Mouse (Mus musculus) embryonic facial prominence, embryonic 14.5 days (tissue): ENCODE data around the gene Mlycd. TPM values are rescaled to one million over a fixed set of nuclear protein-coding genes. Genes with fewer than 3 reads are reported as not detected.

Experiments
- ATAC-seq: fragments of 200-750 bp; cut with Nextera tagmentation; 2 replicates; pipeline ENCODE4 v1.8.0; 2017; ENCODE audit warnings: low read depth, moderate number of reproducible peaks, moderate TSS enrichment
- DNase-seq: peaks from one replicate; pipeline ENCODE4 v3.0.0-alpha.2; 2015; ENCODE audit warnings: low spot score
- H3K27ac ChIP-seq: fragments of 300-500 bp; sonication (generic); replicated peaks from 2 replicates; pipeline ENCODE4 v1.5.1; 2014; ENCODE audit warnings: low read depth, mild to moderate bottlenecking, low read length, moderate library complexity
- H3K27me3 ChIP-seq: fragments of 300-500 bp; sonication (generic); replicated peaks from 2 replicates; pipeline ENCODE4 v1.6.1; 2014; ENCODE audit warnings: low read length; ENCODE audit not compliant: control insufficient read depth, insufficient read depth
- H3K36me3 ChIP-seq: fragments of 300-500 bp; sonication (generic); 2 replicates; pipeline ENCODE4 v1.6.1; 2014; ENCODE audit warnings: low read length, mixed read lengths; ENCODE audit not compliant: control insufficient read depth, insufficient read depth
- H3K4me1 ChIP-seq: fragments of 300-500 bp; sonication (generic); 2 replicates; pipeline ENCODE4 v1.6.1; 2014; ENCODE audit warnings: antibody characterized with exemption, low read length; ENCODE audit not compliant: control insufficient read depth, insufficient read depth
- H3K4me2 ChIP-seq: fragments of 300-500 bp; sonication (generic); 2 replicates; pipeline ENCODE4 v1.6.1; 2014; ENCODE audit warnings: low read depth, mild to moderate bottlenecking, low read length, moderate library complexity, mixed read lengths
- H3K4me3 ChIP-seq: fragments of 300-500 bp; sonication (generic); 2 replicates; pipeline ENCODE4 v1.5.1; 2014; ENCODE audit warnings: low read depth, mild to moderate bottlenecking, low read length
- H3K9ac ChIP-seq: fragments of 300-500 bp; sonication (generic); 2 replicates; pipeline ENCODE4 v1.6.1; 2014; ENCODE audit warnings: low read depth, mild to moderate bottlenecking, low read length, moderate library complexity, mixed read lengths
- H3K9me3 ChIP-seq: fragments of 300-500 bp; sonication (generic); 2 replicates; pipeline ENCODE4 v1.6.1; 2016; ENCODE audit warnings: low read length; ENCODE audit not compliant: control insufficient read depth
- WGBS: fragments of 180-500 bp; shearing (Covaris S2); extraction: QIAGEN DNeasy Blood & Tissue Kit; methylation state at CpG from one replicate; pipeline ENCODE4 v1.1.7; 2014; 5-methylcytosine and 5-hydroxymethylcytosine counted together
- polyA plus RNA-seq: library from polyadenylated mRNA; unstranded; fragments of >200 nt; fragmentation: Nextera tagmentation; extraction: Ambion mirVana; gene quantifications from 2 replicates; pipeline ENCODE4 v1.2.1, GENCODE M21; 2014

The Mlycd gene
- polyA plus RNA-seq, 1 experiment from 2014 or later = 17.4 TPM

DNA sequence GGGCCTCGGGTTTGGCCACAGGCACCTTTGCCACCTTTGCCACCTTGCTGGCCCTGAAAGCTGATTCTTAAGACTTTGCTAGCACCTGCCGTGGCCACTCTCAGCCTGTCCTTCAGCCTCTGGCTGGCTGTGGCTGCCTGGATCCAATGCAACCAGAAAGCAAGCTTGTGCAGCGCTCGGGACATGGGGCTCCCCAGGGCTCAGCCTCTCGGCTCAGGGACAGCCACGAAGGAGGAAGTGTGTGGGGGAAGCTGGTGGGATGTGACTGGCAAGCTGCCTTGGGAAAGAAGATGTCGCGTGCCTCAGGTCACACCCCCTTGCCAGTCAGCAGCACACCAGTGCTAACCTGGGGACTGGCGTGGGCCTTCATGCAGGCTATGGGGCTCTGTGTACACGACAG is 30.1 kb downstream of the Mlycd start:
- WGBS = 80% methylated on average over 10 of the region's 10 CpGs
- H3K9me3 ChIP-seq = no peaks in the 10 kb centered on the region
- no peak for ATAC-seq
- H3K9ac ChIP-seq = no peak overlapping the region
- no peak overlapping the region for H3K4me3 ChIP-seq
- H3K27me3 ChIP-seq = no peaks in the 10 kb centered on the region
- no peaks in the 10 kb centered on the region for H3K36me3 ChIP-seq
- DNase-seq = no peak
- no peak overlapping the region for H3K27ac ChIP-seq
- H3K4me1 ChIP-seq = peaks cover 18% of the 10 kb centered on the region
- no peak overlapping the region for H3K4me2 ChIP-seq

GRCm38 (mm10) chr8:119425533-119425932 is 30.9 kb downstream of the Mlycd start:
- H3K9ac ChIP-seq = peak overlapping the region; percentile 25; the same call in 1 of the 2 replicates
- ATAC-seq (no peak), DNase-seq (no peak)
- WGBS = 89% methylated on average over 10 of the region's 10 CpGs
- H3K4me3 ChIP-seq = no peak overlapping the region
- no peak overlapping the region for H3K4me2 ChIP-seq
- no peaks in the 10 kb centered on the region for H3K36me3 ChIP-seq
- H3K4me1 ChIP-seq = peaks cover 18% of the 10 kb centered on the region
- no peaks in the 10 kb centered on the region for H3K9me3 ChIP-seq
- H3K27ac ChIP-seq = peak overlapping the region; percentile 39; the same call in 1 of the 2 replicates
- no peaks in the 10 kb centered on the region for H3K27me3 ChIP-seq

DNA sequence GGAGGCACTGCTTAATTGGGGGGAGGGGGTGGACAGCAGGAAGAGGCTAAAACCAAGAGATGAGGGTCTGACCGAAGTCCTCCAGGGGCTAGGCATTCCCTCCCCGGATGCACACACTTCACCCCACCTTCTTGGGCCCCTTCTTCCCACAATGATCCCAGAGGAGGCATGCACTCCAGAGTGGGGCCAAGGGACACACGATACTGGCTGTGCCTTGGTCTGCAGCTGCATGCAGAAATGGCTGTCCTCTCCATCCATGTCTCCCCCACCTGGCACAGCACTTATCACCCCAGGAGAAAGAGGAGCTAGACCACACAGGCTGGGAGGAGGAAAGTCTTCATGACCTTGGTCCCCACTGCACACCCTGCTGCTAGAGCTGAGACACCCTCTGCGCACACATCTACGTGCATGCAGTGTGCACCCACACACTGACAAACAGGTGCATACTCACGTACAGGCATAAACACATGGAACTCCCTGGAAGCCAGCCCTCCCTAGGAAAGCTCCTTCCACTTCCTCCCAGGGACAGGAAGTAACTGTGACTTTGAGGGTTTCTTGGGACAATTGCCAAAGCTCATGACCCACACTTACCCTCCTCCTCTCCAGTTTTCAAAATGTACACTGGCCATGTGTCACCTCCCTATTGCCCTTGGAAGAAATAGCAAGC is 31.5 kb downstream of the Mlycd start:
- DNase-seq = no peak
- Histone ChIP-seq H3K9ac (peak overlapping the region; percentile 25; the same call in 1 of the 2 replicates), H3K4me1 (peaks cover 18% of the 10 kb centered on the region), H3K4me3 (no peak overlapping the region), H3K4me2 (no peak overlapping the region), H3K36me3 (no peaks in the 10 kb centered on the region), H3K9me3 (no peaks in the 10 kb centered on the region), H3K27me3 (no peaks in the 10 kb centered on the region), H3K27ac (0 out of 2 replicates have a peak overlapping the region, but pooled peaks have one; percentile 10)
- 66% methylated on average over 6 of the region's 6 CpGs for WGBS
- ATAC-seq = no peak

DNA sequence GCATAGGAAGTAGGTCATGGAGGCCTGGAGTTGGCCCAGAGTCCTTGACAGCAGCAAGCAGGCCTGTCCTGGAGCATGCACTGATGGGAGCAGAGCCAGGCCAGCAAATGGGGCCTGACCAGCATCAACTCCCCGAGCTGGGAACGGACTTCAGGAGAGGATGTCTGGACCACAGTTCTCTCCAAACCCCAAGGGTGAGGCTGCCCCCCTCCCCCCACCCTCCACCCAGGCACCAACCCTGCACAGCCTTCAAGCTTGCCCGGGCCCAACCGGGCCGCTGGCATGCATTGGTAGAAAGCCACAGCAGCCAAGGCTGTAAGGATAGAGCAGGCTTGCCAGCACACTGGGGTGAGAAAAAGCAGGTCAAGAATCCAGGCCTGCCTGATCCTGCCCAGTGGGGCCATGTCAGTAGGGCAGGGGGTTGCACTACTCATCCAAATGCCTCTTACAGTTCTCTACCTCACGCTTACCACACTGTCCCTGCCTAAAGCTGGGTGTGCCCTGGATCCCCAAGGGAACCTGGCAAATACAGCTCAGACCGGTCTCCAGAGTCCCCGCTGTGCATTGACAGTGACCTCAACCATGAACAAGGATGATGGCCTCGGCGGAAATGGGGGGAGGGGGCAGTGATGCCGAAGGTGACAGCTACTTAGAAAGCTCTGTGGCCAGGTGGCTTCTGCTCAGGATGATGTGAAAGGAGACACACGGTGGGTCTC is 33.1 kb downstream of the Mlycd start:
- H3K36me3 ChIP-seq = no peaks in the 10 kb centered on the region
- peaks cover 8% of the 10 kb centered on the region; the same call in 1 of the 2 replicates for H3K4me1 ChIP-seq
- DNase-seq (no peak), ATAC-seq (no peak)
- no peaks in the 10 kb centered on the region for H3K27me3 ChIP-seq
- 64% methylated on average over 12 of the region's 12 CpGs for WGBS
- H3K9ac ChIP-seq = no peak overlapping the region
- no peak overlapping the region for H3K4me2 ChIP-seq
- no peak overlapping the region for H3K4me3 ChIP-seq
- no peak overlapping the region for H3K27ac ChIP-seq
- H3K9me3 ChIP-seq = no peaks in the 10 kb centered on the region

DNA sequence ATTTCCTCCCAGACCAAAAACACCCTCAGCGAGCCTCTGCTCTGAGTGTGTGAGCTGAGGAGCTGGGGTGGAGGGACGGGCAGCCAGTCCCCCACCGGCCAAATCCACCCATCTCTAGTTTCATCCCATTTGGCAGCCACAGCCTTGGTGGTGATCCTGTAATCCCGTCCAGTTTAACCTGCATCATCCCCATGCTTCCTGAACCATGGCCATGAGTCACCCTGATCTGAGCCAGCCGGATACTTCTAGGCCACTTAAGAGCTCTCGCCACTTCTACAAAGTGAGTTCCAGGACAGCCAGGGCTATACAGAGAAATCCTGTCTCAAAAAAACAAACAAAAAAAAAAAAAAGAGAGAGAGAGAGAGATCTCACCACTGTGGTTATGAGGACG is 33.7 kb downstream of the Mlycd start:
- no peak overlapping the region for H3K4me3 ChIP-seq
- H3K9ac ChIP-seq = no peak overlapping the region
- H3K4me1 ChIP-seq = peaks cover 8% of the 10 kb centered on the region; the same call in 1 of the 2 replicates
- peak; percentile 48 for ATAC-seq
- no peaks in the 10 kb centered on the region for H3K27me3 ChIP-seq
- H3K4me2 ChIP-seq = no peak overlapping the region
- no peaks in the 10 kb centered on the region for H3K9me3 ChIP-seq
- H3K27ac ChIP-seq = no peak overlapping the region
- 58% methylated on average over 7 of the region's 7 CpGs for WGBS
- H3K36me3 ChIP-seq = no peaks in the 10 kb centered on the region
- DNase-seq = no peak

DNA sequence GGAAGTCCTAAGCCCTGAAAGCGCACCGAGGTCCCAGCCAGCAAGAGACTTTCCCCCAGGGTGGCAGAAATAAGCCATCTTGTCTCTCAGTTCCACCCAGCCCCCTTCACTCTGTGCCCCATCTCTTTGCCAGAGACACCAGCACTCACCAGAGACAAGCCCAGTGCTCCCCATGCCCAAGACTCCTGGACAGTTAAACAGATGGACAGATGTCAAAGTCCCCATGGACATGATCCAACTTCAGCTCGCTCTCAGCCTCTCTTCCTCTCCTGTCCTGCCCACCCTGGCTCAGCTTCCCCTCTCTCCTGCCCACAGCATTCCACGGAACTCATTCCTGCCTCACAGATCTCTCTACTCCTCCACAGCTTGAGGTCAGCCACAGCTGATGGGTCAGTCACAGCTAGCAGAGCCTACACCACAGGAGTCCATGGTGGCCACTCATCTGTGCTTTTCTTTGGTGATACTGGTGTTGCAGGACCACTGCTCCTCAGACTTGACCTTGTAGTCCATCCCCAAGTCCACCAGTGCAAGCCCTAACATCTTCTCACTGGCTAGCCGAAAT is 34.2 kb downstream of the Mlycd start:
- Histone ChIP-seq H3K27ac (no peak overlapping the region), H3K4me2 (no peak overlapping the region), H3K4me1 (peaks cover 5% of the 10 kb centered on the region; the same call in 1 of the 2 replicates), H3K4me3 (no peak overlapping the region), H3K9me3 (no peaks in the 10 kb centered on the region), H3K9ac (no peak overlapping the region), H3K27me3 (no peaks in the 10 kb centered on the region), H3K36me3 (no peaks in the 10 kb centered on the region)
- DNase-seq (no peak), ATAC-seq (no peak)
- WGBS = 80% methylated on average over 5 of the region's 5 CpGs

DNA sequence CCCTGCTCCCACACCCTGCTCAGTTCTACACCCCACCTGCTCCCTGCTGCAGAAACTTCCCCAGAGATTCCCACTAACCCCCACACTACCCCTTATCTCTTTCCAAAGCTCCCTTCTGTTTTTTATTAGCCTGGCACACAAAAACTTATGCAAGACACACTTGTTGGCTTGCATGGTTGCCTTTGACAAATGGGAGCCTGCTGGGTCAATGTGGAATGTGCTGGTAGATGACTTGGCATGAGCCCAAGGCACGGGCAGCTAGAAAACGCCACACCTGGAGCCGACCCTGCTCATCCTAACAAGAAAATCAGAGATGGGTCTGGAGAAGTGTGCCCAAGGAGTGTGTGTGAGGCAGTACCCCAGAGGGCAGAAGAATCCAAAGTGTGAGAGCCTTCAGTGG is 34.9 kb downstream of the Mlycd start:
- no peak overlapping the region for H3K27ac ChIP-seq
- no peaks in the 10 kb centered on the region for H3K9me3 ChIP-seq
- ATAC-seq = no peak
- peaks cover 5% of the 10 kb centered on the region; the same call in 1 of the 2 replicates for H3K4me1 ChIP-seq
- H3K4me3 ChIP-seq = no peak overlapping the region
- DNase-seq = no peak
- no peaks in the 10 kb centered on the region for H3K36me3 ChIP-seq
- H3K27me3 ChIP-seq = no peaks in the 10 kb centered on the region
- H3K9ac ChIP-seq = no peak overlapping the region
- WGBS = 70% methylated on average over 3 of the region's 3 CpGs
- no peak overlapping the region for H3K4me2 ChIP-seq

GRCm38 (mm10) chr8:119430250-119430649 is 35.6 kb downstream of the Mlycd start:
- Histone ChIP-seq H3K4me1 (peaks cover 5% of the 10 kb centered on the region; the same call in 1 of the 2 replicates), H3K36me3 (no peaks in the 10 kb centered on the region), H3K9me3 (no peaks in the 10 kb centered on the region), H3K27ac (no peak overlapping the region), H3K9ac (no peak overlapping the region), H3K4me2 (no peak overlapping the region), H3K27me3 (no peaks in the 10 kb centered on the region), H3K4me3 (no peak overlapping the region)
- 63% methylated on average over 8 of the region's 8 CpGs for WGBS
- no peak for DNase-seq
- ATAC-seq = no peak
